Mouse (Mus musculus) heart, postnatal 0 days (tissue): ENCODE measurements at regions not wholly inside any gene's neighbourhood (a gene's known extent, or its start where the extent isn't known, plus 50 kb on each side); places are given as distances from the start of the nearest gene placed in this dataset.

Experiments used
- ATAC-seq: fragments of 200-750 bp; cut with Nextera tagmentation; 2 replicates; pipeline ENCODE4 v1.8.0; 2017; ENCODE audit warnings: low read depth, moderate number of reproducible peaks, moderate library complexity; ENCODE audit not compliant: insufficient read depth
- DNase-seq: peaks from one replicate; pipeline ENCODE4 v3.0.0-alpha.2; 2016; ENCODE audit warnings: low spot score
- H3K27ac ChIP-seq: fragments of 300-500 bp; sonication (generic); 2 replicates; pipeline ENCODE4 v1.5.1; 2014; ENCODE audit warnings: low read depth, mild to moderate bottlenecking
- H3K27me3 ChIP-seq: fragments of 300-500 bp; sonication (generic); 2 replicates; pipeline ENCODE4 v1.6.1; 2014; ENCODE audit warnings: low read length, mixed read lengths; ENCODE audit not compliant: control insufficient read depth, insufficient read depth
- H3K36me3 ChIP-seq: fragments of 300-500 bp; sonication (generic); replicated peaks from 2 replicates; pipeline ENCODE4 v1.6.1; 2014; ENCODE audit warnings: low read length, mixed read lengths; ENCODE audit not compliant: control insufficient read depth, insufficient read depth
- H3K4me1 ChIP-seq: fragments of 300-500 bp; sonication (generic); 2 replicates; pipeline ENCODE4 v1.6.1; 2014; ENCODE audit warnings: antibody characterized with exemption; ENCODE audit not compliant: control insufficient read depth, insufficient read depth
- H3K4me2 ChIP-seq: fragments of 300-500 bp; sonication (generic); 2 replicates; pipeline ENCODE4 v1.6.1; 2014; ENCODE audit warnings: low read depth, mild to moderate bottlenecking, low read length, moderate library complexity
- H3K4me3 ChIP-seq: fragments of 300-500 bp; sonication (generic); 2 replicates; pipeline ENCODE4 v1.5.1; 2014; ENCODE audit warnings: low read depth, low read length
- H3K9ac ChIP-seq: fragments of 300-500 bp; sonication (generic); replicated peaks from 2 replicates; pipeline ENCODE4 v1.6.1; 2014; ENCODE audit warnings: low read depth, low read length, mixed read lengths
- H3K9me3 ChIP-seq: fragments of 300-500 bp; sonication (generic); replicated peaks from 2 replicates; pipeline ENCODE4 v1.6.1; 2016; ENCODE audit warnings: low read length; ENCODE audit not compliant: control insufficient read depth
- CTCF ChIP-seq: IDR thresholded peaks from 2 replicates; pipeline ENCODE4 v1.5.1; 2016; ENCODE audit warnings: antibody characterized with exemption, control low read depth, low read depth
- EP300 ChIP-seq: IDR thresholded peaks from 2 replicates; pipeline ENCODE4 v1.6.1; 2016; ENCODE audit warnings: antibody characterized with exemption, low read depth
- WGBS: fragments of 180-500 bp; shearing (Covaris S2); extraction: QIAGEN DNeasy Blood & Tissue Kit; methylation state at CpG from one replicate; pipeline ENCODE4 v1.1.7; 2014; 5-methylcytosine and 5-hydroxymethylcytosine counted together

DNA sequence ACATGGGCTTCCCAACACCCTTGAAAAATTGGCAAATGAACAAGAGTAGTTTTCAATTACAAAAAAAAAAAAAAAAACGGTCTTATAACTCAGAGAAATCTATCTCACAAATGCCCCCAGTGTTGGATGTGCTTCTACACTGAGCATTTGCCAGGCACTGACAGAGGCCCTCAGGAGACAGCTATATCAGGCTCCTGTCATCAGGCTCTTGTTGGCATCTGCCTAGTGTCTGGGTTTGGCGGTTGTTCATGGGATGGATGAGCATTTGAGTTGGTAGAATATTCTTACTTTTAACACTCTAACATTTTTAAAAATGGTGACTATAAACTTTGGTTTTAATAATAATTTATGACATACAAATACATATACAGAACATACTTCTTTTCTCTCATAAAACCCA lies 1555.4 kb upstream of the Map3k7 start:
- peak; percentile 5 for DNase-seq
- ATAC-seq: peak; percentile 49; the same call in 1 of the 2 replicates
- TF ChIP-seq CTCF: no peak
- 0 out of 2 replicates have a peak, but pooled peaks have one; percentile 34 for TF ChIP-seq EP300

DNA sequence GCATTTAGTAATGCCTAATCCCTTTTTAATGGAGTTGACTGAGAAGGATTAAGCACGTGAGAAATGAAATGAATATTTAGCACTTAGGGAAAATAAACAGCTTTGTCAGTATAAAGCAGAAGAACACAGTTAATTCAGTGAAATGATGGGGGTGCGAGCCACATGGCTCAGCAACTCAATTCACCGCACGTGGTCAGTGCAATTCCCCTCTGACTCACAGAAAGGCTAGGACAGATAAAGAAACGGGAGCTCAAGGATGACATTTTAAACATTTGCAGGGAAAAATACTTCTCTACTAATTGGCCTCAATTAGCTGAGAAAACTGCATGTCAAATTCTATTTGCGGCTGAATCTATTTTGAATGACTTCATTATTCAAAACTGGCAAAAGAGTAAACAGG lies 1516.3 kb upstream of the Map3k7 start:
- Histone ChIP-seq H3K4me1 (no peaks in the 10 kb centered on the region), H3K9me3 (no peaks in the 10 kb centered on the region), H3K9ac (no peak overlapping the region), H3K27me3 (no peaks in the 10 kb centered on the region), H3K4me3 (no peak overlapping the region), H3K36me3 (no peaks in the 10 kb centered on the region), H3K4me2 (no peak overlapping the region), H3K27ac (no peak overlapping the region)
- WGBS: 62% methylated on average over 6 of the region's 6 CpGs
- DNase-seq: no peak
- no peak for TF ChIP-seq EP300
- TF ChIP-seq CTCF: no peak
- no peak for ATAC-seq

More for the DNA sequence above, 1555.4 kb upstream of the Map3k7 start:
- no peak overlapping the region for H3K4me2 ChIP-seq
- no peak overlapping the region for H3K27ac ChIP-seq
- H3K9ac ChIP-seq: no peak overlapping the region
- no peaks in the 10 kb centered on the region for H3K36me3 ChIP-seq
- 8% methylated on average over 2 of the region's 2 CpGs for WGBS
- H3K9me3 ChIP-seq: no peaks in the 10 kb centered on the region
- H3K4me3 ChIP-seq: no peak overlapping the region
- no peaks in the 10 kb centered on the region for H3K27me3 ChIP-seq
- H3K4me1 ChIP-seq: no peaks in the 10 kb centered on the region

DNA sequence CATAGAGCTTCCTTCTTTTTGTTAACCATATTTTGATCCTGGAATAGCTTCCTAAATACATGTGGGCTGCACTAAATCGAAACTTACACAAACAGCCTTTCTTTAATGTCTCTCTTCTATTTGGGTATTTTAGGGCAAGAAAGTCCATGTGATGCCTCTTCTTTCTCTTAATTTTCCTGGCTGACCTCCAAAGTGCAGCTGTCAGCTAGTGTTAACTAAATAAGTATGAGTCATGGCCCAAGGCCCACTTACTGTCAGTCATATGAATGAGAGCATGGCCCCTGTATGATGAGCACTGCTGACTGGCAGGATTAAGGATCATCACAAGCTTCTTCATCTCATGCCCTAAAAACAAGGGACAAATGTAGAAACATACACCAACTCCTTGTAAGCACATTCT lies 1513.5 kb upstream of the Map3k7 start:
- no peak for ATAC-seq

DNA sequence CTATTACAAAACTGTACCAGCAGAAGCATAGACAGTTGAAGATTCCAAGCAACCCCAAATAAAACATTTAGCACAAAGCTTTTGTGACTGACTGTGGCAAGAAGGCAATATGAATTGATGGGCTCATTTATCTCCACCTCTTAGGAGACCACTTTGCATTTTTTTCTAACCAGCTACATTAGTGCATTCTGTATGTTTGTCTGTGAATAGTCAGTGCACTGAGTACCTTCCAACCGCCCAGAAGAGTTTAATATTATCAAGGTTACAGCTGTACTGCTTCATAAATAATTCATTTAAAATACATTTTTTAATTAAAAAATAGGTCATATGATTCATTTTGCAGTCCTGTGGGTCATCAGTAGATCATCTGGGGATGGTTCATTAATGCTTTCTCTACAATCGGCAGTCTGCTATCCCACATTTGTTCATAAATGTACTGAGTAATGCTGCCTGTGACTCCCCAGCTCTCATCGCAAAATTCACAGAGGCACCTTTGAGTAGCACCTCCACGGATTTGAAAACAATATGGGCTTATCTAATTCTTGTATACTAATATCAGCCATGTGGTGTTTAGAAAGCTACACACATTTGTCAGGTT lies 1496.5 kb upstream of the Map3k7 start:
- Histone ChIP-seq H3K9ac (no peak overlapping the region), H3K36me3 (no peaks in the 10 kb centered on the region), H3K4me1 (no peaks in the 10 kb centered on the region), H3K27me3 (no peaks in the 10 kb centered on the region), H3K9me3 (no peaks in the 10 kb centered on the region), H3K4me3 (no peak overlapping the region), H3K27ac (no peak overlapping the region), H3K4me2 (no peak overlapping the region)
- no peak for TF ChIP-seq EP300
- no peak for TF ChIP-seq CTCF
- no peak for DNase-seq
- WGBS: 73% methylated on average over 4 of the region's 4 CpGs
- no peak for ATAC-seq

More for the DNA sequence above, 1513.5 kb upstream of the Map3k7 start:
- 76% methylated on average over 1 of the region's 1 CpGs for WGBS
- no peak for DNase-seq
- Histone ChIP-seq H3K36me3 (no peaks in the 10 kb centered on the region), H3K9ac (no peak overlapping the region), H3K27ac (no peak overlapping the region), H3K4me1 (no peaks in the 10 kb centered on the region), H3K4me3 (no peak overlapping the region), H3K4me2 (no peak overlapping the region), H3K9me3 (no peaks in the 10 kb centered on the region), H3K27me3 (no peaks in the 10 kb centered on the region)
- TF ChIP-seq EP300: no peak
- TF ChIP-seq CTCF: no peak

DNA sequence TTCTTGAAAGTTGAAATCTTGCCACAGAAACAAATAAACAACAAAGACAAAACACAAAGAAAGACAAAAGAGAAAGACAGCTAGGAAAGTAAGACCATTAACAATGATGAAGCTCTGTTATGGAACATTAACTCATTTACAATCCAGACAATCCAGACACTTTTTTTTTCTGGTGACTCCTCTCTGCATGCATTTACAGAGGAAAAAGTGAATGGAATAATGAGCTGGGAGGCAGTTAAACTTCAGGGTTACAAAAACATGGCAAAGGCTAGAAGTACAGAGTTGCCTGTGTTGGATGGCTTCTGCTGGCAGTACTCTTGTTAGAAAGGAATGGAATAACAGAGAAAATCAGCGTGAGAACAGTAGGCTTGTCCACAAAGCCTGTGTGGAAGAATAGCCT lies 1487.3 kb upstream of the Map3k7 start:
- Histone ChIP-seq H3K4me2 (no peak overlapping the region), H3K27me3 (no peaks in the 10 kb centered on the region), H3K9me3 (no peaks in the 10 kb centered on the region), H3K4me1 (no peaks in the 10 kb centered on the region), H3K36me3 (no peaks in the 10 kb centered on the region), H3K9ac (no peak overlapping the region), H3K4me3 (no peak overlapping the region), H3K27ac (no peak overlapping the region)
- no peak for DNase-seq
- TF ChIP-seq EP300: no peak
- no peak for TF ChIP-seq CTCF
- no peak for ATAC-seq
- 48% methylated on average over 1 of the region's 1 CpGs for WGBS

DNA sequence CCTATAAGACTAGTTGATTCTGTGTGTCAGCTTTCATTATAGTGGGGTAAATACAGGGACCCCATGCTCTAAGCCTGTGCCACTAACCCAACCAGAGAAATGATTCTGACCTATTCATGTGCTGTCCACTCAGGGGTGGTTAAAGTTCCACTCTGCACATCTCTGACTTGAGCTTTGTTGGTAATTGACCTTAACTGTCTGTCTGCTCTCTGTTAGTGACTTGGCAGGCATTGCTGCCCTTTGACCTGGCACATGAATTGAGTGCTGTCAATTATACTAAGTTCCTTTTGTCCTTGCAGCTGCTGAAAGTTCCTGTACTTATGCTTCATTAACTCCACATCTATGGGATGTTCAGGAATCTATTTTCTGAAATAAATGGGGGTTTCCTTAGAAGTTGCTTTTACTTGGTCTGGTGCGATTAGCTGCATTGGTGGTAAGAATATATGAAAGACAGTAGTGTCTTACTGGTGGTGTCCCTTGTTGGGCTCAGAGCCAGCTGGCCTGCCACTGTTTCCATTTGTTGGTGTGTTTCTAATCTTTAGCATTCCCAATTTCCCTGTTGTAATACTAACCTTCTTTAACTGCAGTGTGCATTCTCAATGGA lies 1463.7 kb upstream of the Map3k7 start:
- DNase-seq (no peak), ATAC-seq (no peak)
- Histone ChIP-seq H3K27me3 (no peaks in the 10 kb centered on the region), H3K4me2 (no peak overlapping the region), H3K9ac (no peak overlapping the region), H3K9me3 (no peaks in the 10 kb centered on the region), H3K4me1 (no peaks in the 10 kb centered on the region), H3K27ac (no peak overlapping the region), H3K36me3 (no peaks in the 10 kb centered on the region), H3K4me3 (no peak overlapping the region)
- WGBS: 68% methylated on average over 1 of the region's 1 CpGs
- TF ChIP-seq EP300 (no peak), CTCF (no peak)
